Mouse (Mus musculus) liver, embryonic 12.5 days (tissue): ENCODE measurements around the gene Dok4. TPM values are rescaled to one million over a fixed set of nuclear protein-coding genes. Genes with fewer than 3 reads are reported as not detected.

Source experiments
- ATAC-seq: fragments of 200-750 bp; cut with Nextera tagmentation; 2 replicates; pipeline ENCODE4 v1.8.0; 2017; ENCODE audit warnings: moderate number of reproducible peaks, mild to moderate bottlenecking, moderate library complexity
- H3K27ac ChIP-seq: fragments of 300-500 bp; sonication (generic); 2 replicates; pipeline ENCODE4 v1.5.1; 2016; ENCODE audit warnings: mild to moderate bottlenecking
- H3K27me3 ChIP-seq: fragments of 300-500 bp; sonication (generic); replicated peaks from 2 replicates; pipeline ENCODE4 v1.6.1; 2016; ENCODE audit warnings: mild to moderate bottlenecking, moderate library complexity
- H3K36me3 ChIP-seq: fragments of 300-500 bp; sonication (generic); 2 replicates; pipeline ENCODE4 v1.6.1; 2016; ENCODE audit warnings: mild to moderate bottlenecking, moderate library complexity
- H3K4me1 ChIP-seq: fragments of 300-500 bp; sonication (generic); 2 replicates; pipeline ENCODE4 v1.6.1; 2016
- H3K4me2 ChIP-seq: fragments of 300-500 bp; sonication (generic); 2 replicates; pipeline ENCODE4 v1.6.1; 2016; ENCODE audit warnings: mild to moderate bottlenecking, moderate library complexity
- H3K4me3 ChIP-seq: fragments of 300-500 bp; sonication (generic); 2 replicates; pipeline ENCODE4 v1.5.1; 2016; ENCODE audit warnings: mild to moderate bottlenecking, moderate library complexity
- H3K9ac ChIP-seq: fragments of 300-500 bp; sonication (generic); 2 replicates; pipeline ENCODE4 v1.6.1; 2016; ENCODE audit warnings: mild to moderate bottlenecking, moderate library complexity
- H3K9me3 ChIP-seq: fragments of 300-500 bp; sonication (generic); replicated peaks from 2 replicates; pipeline ENCODE4 v1.6.1; 2016; ENCODE audit warnings: mild to moderate bottlenecking, moderate library complexity
- WGBS: fragments of 180-500 bp; shearing (Covaris S2); methylation state at CpG from one replicate; pipeline ENCODE4 v1.1.7; 2016; ENCODE audit not compliant: insufficient replicate concordance; 5-methylcytosine and 5-hydroxymethylcytosine counted together
- polyA plus RNA-seq: library from polyadenylated mRNA; unstranded; fragments of >200 nt; fragmentation: Nextera tagmentation; extraction: Ambion mirVana; gene quantifications from 2 replicates; pipeline ENCODE4 v1.2.1, GENCODE M21; 2016

Gene Dok4
- polyA plus RNA-seq, 1 experiment from 2014 or later: 14.6 TPM

DNA sequence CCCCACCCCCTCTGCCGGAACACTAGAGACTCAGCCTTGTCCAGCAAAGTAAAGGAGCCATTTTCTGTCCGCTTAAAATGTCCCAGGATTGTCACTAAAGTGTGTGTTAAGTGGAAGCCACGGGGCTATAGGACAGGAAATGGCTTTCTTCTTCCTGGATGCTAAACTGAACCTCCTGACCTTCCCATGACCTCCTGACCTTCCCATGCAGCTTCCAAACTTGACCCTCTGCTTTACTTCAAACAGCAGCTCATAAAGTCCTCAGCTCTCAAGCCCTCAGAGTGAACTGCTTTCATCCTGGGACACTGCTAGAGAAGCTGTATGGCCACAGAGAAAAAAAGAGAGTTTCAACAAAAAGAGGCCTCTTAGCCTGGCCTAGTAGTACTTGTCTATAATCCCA is 690 bp upstream of the Dok4 start:
- peaks cover 46% of the 10 kb centered on the region for H3K4me1 ChIP-seq
- no peak for ATAC-seq
- H3K36me3 ChIP-seq: no peaks in the 10 kb centered on the region; the same call in 1 of the 2 replicates
- peak overlapping the region; percentile 89 for H3K4me2 ChIP-seq
- WGBS: 50% methylated on average over 3 of the region's 3 CpGs
- H3K9me3 ChIP-seq: no peaks in the 10 kb centered on the region
- peaks cover 29% of the 10 kb centered on the region for H3K27me3 ChIP-seq
- peak overlapping the region; percentile 94 for H3K27ac ChIP-seq
- H3K9ac ChIP-seq: no peak overlapping the region; the same call in 1 of the 2 replicates
- no peak overlapping the region for H3K4me3 ChIP-seq

DNA sequence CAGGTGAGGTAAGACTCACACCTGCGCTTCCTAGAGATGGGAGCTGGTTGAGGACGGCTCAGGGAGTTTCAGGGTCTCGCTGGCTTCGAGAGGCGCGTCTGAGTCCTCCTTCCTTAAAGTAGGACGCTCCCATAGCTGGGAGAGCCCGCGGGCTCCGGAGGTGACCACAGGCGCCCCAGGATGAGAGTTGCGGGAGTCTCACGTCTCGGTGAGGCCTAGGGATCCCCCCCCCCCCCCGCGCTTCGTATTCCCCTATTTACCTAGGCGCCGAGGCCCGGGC is 319 bp downstream of the Dok4 start:
- H3K9me3 ChIP-seq: no peaks in the 10 kb centered on the region
- peak; percentile 44 for ATAC-seq
- H3K4me3 ChIP-seq: peak overlapping the region; percentile 77
- peak overlapping the region; percentile 94 for H3K27ac ChIP-seq
- peak overlapping the region; percentile 89 for H3K4me2 ChIP-seq
- 1% methylated on average over 17 of the region's 20 CpGs for WGBS
- H3K27me3 ChIP-seq: peaks cover 39% of the 10 kb centered on the region
- peaks cover 2% of the 10 kb centered on the region for H3K36me3 ChIP-seq
- peaks cover 56% of the 10 kb centered on the region for H3K4me1 ChIP-seq
- H3K9ac ChIP-seq: peak overlapping the region; percentile 89

DNA sequence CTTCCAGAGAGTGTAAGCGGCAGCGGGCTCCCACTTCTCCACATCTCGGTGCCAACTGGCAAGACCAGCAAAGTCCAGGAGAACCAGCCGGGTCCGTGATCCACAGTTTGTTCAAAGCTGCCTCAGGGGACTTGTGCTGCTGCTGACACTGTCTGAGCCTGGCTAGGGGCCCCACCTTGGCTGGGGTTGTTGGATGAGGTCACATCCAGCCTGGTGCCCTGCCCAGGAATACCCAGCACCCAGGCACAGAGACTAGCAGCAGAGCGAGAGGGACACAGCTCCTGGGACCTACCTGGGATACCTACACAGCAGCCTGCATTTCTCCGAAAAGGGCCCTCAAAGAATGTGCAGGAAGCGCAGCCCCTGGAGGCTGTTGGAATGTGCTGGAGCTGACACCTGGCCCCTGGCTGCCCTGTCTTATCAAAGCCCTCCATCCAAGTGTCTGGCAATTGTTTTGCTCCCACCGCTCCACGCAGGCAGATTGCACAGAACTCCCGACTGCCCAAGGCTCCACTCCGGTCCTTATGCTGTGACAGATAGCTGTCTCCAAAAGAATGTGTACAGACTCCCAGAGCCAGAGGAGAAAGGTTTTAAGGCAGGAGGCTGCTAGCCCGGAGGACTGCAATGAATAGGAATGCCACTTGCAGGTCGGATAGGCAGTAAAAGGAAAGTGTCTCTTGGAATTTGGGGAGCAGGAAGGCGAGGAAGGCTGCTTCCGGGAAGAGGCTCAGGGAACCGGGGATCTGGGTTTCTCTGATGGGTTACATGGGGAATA is 847 bp downstream of the Dok4 start:
- Histone ChIP-seq H3K9me3 (no peaks in the 10 kb centered on the region), H3K9ac (peak overlapping the region; percentile 89), H3K27ac (peak overlapping the region; percentile 94), H3K4me1 (peaks cover 61% of the 10 kb centered on the region), H3K27me3 (peaks cover 44% of the 10 kb centered on the region), H3K4me3 (peak overlapping the region; percentile 77), H3K36me3 (peaks cover 8% of the 10 kb centered on the region), H3K4me2 (peak overlapping the region; percentile 89)
- 21% methylated on average over 17 of the region's 17 CpGs for WGBS
- peak; percentile 36 for ATAC-seq

DNA sequence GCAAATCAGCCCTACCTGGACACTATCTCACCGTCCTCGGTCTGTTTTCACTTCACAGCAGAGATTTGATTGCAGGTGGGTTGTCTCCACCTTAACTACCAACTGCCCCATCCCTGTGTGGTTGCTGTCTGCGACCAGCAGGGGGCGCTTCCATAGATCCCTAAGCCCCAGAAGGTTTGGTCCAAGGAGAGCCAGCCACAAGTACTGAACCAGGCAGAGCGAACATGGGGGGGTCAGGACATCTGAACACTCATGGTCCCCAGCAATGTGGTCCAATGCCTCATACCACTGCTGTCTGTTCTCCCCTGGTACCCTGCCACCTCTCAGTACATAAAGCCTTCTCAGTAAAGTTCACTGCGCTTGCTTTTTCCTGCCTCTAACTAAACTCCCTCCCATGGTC is 1.8 kb downstream of the Dok4 start:
- Histone ChIP-seq H3K4me1 (peaks cover 70% of the 10 kb centered on the region), H3K36me3 (peaks cover 17% of the 10 kb centered on the region), H3K4me3 (peak overlapping the region; percentile 77), H3K27me3 (peaks cover 50% of the 10 kb centered on the region), H3K9ac (peak overlapping the region; percentile 89), H3K27ac (peak overlapping the region; percentile 94), H3K9me3 (no peaks in the 10 kb centered on the region), H3K4me2 (peak overlapping the region; percentile 89)
- WGBS: 13% methylated on average over 6 of the region's 6 CpGs
- ATAC-seq: peak; percentile 40; the same call in 1 of the 2 replicates

DNA sequence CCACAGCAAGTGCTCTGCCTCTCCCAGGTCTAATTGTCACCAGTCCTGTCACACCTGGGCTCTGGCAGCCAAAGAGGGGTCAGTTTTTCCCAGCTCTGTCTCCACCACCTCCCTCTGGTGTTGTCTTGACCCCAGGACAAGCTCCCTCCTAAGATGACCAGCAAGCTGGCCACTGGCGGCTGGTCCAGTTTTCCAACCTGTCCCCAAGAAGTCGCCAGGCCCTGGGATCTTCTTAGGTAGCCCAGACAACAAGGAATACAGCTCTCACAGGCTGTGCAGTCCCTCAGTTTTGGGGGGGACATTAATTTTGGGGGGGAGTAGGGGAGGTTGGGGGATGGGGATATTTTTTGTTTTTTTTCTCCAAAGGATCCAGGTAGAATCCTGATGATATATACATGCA is 3.6 kb downstream of the Dok4 start:
- H3K9ac ChIP-seq: no peak overlapping the region

DNA sequence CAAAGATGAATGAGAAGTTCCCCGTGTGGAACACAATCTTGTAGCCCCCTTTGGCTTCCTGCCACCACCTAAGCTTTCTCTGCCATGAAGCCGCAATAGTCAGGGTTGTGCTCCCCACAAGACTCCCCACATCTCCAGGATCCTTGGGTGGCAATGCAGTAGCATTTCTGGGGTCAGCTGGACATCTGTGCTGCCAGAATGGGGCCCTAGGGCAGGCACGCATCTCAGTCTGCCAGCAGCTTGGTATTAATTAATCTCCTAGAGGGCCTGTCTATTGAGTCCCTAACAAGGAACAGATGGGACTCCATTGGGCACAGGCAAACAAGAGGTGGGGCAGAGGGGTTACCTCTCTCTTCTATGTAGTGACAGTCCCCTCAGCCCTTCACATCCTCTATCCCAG is 4.0 kb downstream of the Dok4 start:
- Histone ChIP-seq H3K4me1 (peaks cover 85% of the 10 kb centered on the region), H3K4me2 (no peak overlapping the region), H3K4me3 (no peak overlapping the region), H3K27ac (no peak overlapping the region), H3K27me3 (peaks cover 54% of the 10 kb centered on the region), H3K9ac (no peak overlapping the region), H3K36me3 (peaks cover 39% of the 10 kb centered on the region), H3K9me3 (no peaks in the 10 kb centered on the region)
- no peak for ATAC-seq
- 66% methylated on average over 3 of the region's 3 CpGs for WGBS

More for the DNA sequence above, 3.6 kb downstream of the Dok4 start:
- no peaks in the 10 kb centered on the region for H3K9me3 ChIP-seq
- no peak overlapping the region for H3K4me2 ChIP-seq
- 88% methylated on average over 2 of the region's 2 CpGs for WGBS
- peaks cover 52% of the 10 kb centered on the region for H3K27me3 ChIP-seq
- no peak for ATAC-seq
- H3K4me3 ChIP-seq: no peak overlapping the region
- H3K27ac ChIP-seq: no peak overlapping the region
- peaks cover 83% of the 10 kb centered on the region for H3K4me1 ChIP-seq
- peaks cover 35% of the 10 kb centered on the region for H3K36me3 ChIP-seq

DNA sequence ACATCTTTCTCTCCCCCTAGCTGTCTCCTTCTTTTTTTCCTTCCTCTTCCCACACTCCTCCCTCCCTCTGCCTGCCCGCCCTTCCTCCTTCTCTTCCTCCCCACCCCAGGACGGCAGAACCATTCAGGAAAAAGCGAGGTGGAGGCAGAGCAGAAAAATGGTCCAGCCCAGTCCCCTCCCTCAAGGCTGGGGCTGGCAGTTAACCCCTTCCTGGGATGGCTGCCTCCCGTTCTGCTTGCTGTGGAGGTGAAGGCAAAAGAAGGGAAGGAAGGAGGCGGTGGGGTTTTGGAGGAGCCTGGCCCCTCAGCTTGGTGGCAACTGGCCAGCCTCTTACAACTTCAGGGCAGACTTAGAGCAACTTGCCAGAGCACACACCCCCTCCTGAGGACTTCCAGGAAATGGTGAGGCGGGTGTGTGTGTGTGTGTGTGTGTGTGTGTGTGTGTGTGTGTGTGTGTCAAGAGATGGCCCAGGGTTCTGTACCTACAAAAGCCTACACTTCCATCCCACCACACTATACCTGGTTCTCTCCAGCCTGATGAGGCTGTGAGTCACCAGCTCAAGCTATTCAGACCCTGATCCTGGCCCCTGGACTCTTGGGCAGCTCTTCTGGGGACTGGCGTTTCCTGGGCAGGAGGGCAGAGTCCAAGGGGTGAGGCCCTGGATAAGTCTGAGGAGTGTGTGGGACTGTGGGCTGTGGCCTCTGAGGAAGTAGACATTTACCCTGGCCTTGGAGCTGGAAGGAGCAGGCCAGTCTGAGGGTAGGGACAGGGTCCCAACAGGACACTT is 4.8 kb downstream of the Dok4 start:
- Histone ChIP-seq H3K9me3 (no peaks in the 10 kb centered on the region), H3K4me2 (peak overlapping the region; percentile 68), H3K27me3 (peaks cover 55% of the 10 kb centered on the region), H3K27ac (0 out of 2 replicates have a peak overlapping the region, but pooled peaks have one; percentile 1), H3K9ac (peak overlapping the region; percentile 55), H3K36me3 (peaks cover 47% of the 10 kb centered on the region), H3K4me3 (peak overlapping the region; percentile 44), H3K4me1 (peaks cover 85% of the 10 kb centered on the region)
- no peak for ATAC-seq
- whole genome bisulfite sequencing: 10% methylated on average over 7 of the region's 7 CpGs

DNA sequence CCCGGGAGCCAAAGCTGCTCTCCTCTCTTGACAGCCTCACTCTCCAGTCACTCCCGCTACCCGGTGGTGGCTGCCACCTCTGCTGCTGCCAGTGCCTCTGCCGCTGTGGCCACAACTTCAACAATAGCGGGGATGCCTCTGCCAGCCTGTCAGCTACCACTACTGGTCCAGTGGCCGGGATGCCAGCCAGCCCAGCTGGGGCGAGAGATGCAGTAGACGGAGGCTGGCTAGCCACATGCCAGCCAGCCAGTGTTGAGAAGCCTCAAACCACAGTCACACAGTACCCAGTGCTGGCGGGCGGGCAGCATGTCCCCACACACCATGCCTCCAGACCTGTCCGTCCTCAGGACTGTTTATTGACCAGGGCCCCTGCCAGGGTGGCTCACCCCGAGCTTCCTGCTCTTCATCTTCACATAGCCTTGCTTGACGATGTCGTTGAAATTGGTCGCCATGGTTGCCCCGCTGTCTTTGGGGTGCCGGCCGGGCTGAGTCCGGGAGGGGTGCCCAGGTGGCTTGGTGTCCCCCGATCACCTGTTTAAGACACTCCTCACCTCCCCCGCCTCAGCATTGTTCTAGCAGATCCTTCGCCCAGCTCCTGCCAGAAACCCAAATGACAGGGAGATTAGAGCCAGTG is 5.5 kb downstream of the Dok4 start:
- Histone ChIP-seq H3K4me1 (peaks cover 85% of the 10 kb centered on the region), H3K9me3 (no peaks in the 10 kb centered on the region), H3K36me3 (peaks cover 55% of the 10 kb centered on the region), H3K4me2 (peak overlapping the region; percentile 68), H3K9ac (peak overlapping the region; percentile 55), H3K27me3 (peaks cover 55% of the 10 kb centered on the region), H3K27ac (no peak overlapping the region), H3K4me3 (peak overlapping the region; percentile 44)
- no peak for ATAC-seq
- WGBS: 16% methylated on average over 22 of the region's 22 CpGs

DNA sequence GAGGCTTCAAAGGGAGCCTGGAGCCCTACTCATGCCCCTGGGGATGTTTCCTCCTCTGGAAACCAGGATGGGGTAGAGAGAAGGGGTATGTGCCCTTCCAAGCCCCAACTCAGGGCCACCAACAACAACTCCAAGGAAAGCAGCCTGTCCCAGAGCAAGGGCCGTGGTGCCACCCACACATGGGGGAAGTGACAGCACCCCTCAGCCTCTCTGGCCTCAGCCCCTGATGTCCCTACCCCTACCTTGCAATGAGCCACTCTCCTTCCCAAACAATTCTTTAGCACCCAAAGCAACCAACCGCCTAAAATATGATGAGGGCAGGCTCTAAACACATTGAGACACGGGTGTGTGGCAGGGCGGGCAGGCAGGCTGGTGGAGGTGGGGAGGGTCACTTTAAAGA is 6.1 kb downstream of the Dok4 start:
- ATAC-seq: no peak
- H3K4me1 ChIP-seq: peaks cover 85% of the 10 kb centered on the region
- no peak overlapping the region for H3K9ac ChIP-seq
- H3K27ac ChIP-seq: no peak overlapping the region
- no peaks in the 10 kb centered on the region for H3K9me3 ChIP-seq
- H3K27me3 ChIP-seq: peaks cover 49% of the 10 kb centered on the region
- no peak overlapping the region for H3K4me3 ChIP-seq
- H3K4me2 ChIP-seq: peak overlapping the region; percentile 68
- WGBS: 55% methylated on average over 4 of the region's 4 CpGs
- peaks cover 60% of the 10 kb centered on the region for H3K36me3 ChIP-seq

DNA sequence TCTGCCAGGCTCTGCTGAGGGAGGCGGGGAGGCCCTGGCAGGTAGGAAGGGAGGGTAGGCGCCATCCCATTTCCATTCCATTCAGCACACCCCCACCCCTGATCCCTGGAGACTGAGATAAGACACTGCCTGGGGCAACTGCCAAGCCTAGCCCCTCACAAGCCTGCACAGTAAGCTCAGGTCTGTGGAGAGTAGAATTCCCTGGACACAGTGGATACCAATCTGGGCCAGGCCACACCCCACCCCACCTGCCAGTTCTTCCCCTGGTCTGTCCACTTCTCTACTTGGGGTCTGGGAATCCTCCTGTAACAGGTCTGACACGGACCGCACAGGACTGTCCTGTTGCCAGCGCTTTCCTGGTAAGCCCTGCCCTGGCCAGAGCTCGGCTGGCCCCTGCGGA is 7.0 kb downstream of the Dok4 start:
- H3K9ac ChIP-seq: no peak overlapping the region
- WGBS: 71% methylated on average over 7 of the region's 7 CpGs
- H3K36me3 ChIP-seq: peaks cover 69% of the 10 kb centered on the region
- no peak overlapping the region for H3K4me2 ChIP-seq
- H3K27me3 ChIP-seq: peaks cover 44% of the 10 kb centered on the region
- no peak overlapping the region for H3K4me3 ChIP-seq
- H3K27ac ChIP-seq: no peak overlapping the region
- peaks cover 85% of the 10 kb centered on the region for H3K4me1 ChIP-seq
- ATAC-seq: no peak
- H3K9me3 ChIP-seq: no peaks in the 10 kb centered on the region

DNA sequence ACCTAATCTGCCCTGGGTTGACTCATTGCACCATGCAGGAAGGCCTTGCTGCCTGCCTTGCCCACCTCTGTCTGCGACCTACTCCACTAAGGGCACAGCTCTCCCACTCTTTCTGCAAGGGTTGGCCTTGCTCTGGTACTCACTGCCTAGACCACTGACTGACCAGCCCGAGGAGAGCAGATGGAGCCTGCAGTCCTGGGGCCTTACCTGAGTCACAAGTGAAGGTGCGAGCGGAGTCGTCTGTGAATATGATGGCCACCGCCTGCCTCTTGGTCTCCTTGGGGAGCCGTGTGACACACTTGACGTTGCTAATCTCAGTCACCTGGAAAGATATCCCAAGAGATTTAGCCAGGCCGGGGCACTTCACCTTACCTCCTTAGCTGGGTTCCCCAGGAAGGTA is 9.2 kb downstream of the Dok4 start:
- no peaks in the 10 kb centered on the region for H3K9me3 ChIP-seq
- 86% methylated on average over 9 of the region's 9 CpGs for WGBS
- H3K27me3 ChIP-seq: peaks cover 31% of the 10 kb centered on the region
- no peak overlapping the region for H3K4me2 ChIP-seq
- H3K4me3 ChIP-seq: no peak overlapping the region
- peaks cover 91% of the 10 kb centered on the region for H3K36me3 ChIP-seq
- H3K4me1 ChIP-seq: peaks cover 91% of the 10 kb centered on the region
- no peak overlapping the region for H3K27ac ChIP-seq
- H3K9ac ChIP-seq: no peak overlapping the region
- ATAC-seq: no peak

DNA sequence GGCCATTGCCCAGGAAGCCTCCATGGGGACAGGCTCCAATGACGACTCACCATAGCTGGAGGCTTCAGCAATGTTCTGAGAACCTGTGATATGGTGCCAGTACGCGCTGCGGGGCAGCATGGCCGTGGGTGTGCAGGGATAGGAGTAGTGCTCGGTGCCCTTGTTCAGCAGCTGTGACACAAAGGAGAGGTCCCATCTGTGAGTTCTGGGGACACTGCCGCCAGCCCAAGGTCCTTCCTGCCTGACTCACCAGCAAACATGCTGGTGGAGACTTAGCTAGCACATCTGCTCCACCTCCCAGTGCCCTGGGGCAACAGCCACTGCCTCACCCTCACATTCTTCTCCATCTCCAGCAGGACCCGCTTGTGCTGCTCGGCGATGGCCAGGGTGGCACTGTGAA is 10.8 kb downstream of the Dok4 start:
- Histone ChIP-seq H3K9ac (no peak overlapping the region), H3K36me3 (peaks cover 99% of the 10 kb centered on the region), H3K27ac (no peak overlapping the region), H3K4me1 (peaks cover 80% of the 10 kb centered on the region), H3K9me3 (no peaks in the 10 kb centered on the region), H3K4me3 (no peak overlapping the region), H3K27me3 (peaks cover 15% of the 10 kb centered on the region), H3K4me2 (no peak overlapping the region)
- no peak for ATAC-seq
- WGBS: 83% methylated on average over 10 of the region's 10 CpGs
